Mouse (Mus musculus): Measurements from ENCODE around the gene Btaf1. TPM values are rescaled to one million over a fixed set of nuclear protein-coding genes. Genes with fewer than 3 reads are reported as not detected.
A peak's percentile ranks its signal among the peaks of the same experiment; 100 is the strongest.

Gene Btaf1
- total and polyA plus RNA-seq, 3 experiments: 31.9 to 43.2 (median 38.3) TPM

DNA sequence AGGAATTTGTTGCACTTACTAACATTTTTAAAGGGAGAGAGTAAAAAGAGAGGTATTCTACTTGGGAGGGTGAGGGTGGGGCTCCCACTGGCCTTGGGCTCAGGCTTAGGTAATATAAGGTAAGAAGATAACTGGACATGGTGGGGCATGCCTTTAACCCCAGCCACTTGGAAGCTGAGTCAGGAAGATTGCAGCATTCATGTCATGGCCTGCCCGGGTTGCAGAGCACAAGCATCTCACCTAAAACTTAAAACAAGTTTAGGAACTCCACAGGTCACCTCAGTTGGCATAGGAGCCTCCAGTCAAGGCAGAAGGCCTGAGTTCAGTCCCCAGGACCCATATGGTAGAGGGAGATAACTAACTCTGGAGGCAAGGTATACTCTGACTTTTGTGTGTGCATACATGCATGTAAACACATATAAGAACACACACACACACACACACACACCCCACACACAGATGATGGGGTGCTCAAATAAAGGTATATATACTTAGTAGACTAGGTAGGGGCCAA, 8.9 kb upstream of the Btaf1 start:
- Histone ChIP-seq H3K4me2 (ENCODE audit: insufficient read depth, low read depth, poor library complexity, severe bottlenecking) (no peak overlapping the region), H3K9me3 (replicated peaks; ENCODE audit: low read length) (no peaks in the 10 kb centered on the region), H3K36me3 (replicated peaks in 1 of 2; ENCODE audit: control insufficient read depth in 1 of 2, insufficient read depth in 1 of 2, low read length in 1 of 2) (no peaks in the 10 kb centered on the region), H3K4me1 (ENCODE audit: control insufficient read depth in 1 of 2, insufficient read depth in 2 of 2) (peaks cover 4 to 5% of the 10 kb centered on the region in 2 experiments; a peak in 3 of 4 replicates), H3K4me3 (replicated peaks in 1 of 3; ENCODE audit: low read depth in 2 of 3, low read length in 2 of 3, poor library complexity in 1 of 3) (no peak overlapping the region), H3K27me3 (replicated peaks) (peaks cover 9% of the 10 kb centered on the region), H3K79me2 (replicated peaks; ENCODE audit: control insufficient read depth, extremely low read depth, insufficient read depth, poor library complexity, severe bottlenecking) (no peaks in the 10 kb centered on the region), H3K27ac (ENCODE audit: insufficient read depth, low read depth) (no peak overlapping the region), H3K9ac (ENCODE audit: insufficient read depth, low read depth) (no peak overlapping the region)
- DNase-seq (ENCODE audit: extremely low read depth): no peak
- TF ChIP-seq POLR2AphosphoS2 (IDR thresholded peaks at IDR 0.05; ENCODE audit: low read depth, low read length) (no peak), MAFK (IDR thresholded peaks at IDR 0.05; ENCODE audit: insufficient replicate concordance, low read length) (0 out of 2 replicates have a peak, but pooled peaks have one; percentile 11), USF2 (conservative IDR thresholded peaks at IDR 0.05; ENCODE audit: low read depth, low read length) (no peak)
- dilution Hi-C loops (cut with MboI; ENCODE audit: extremely low pct_ligation_motif_present, extremely low pct_unique_long_range_greater_than_20kb, low sequenced_read_pairs) (no loop called here), in situ Hi-C loops (cut with MboI; ENCODE audit: low pct_ligation_motif_present, low pct_unique_long_range_greater_than_20kb, low sequenced_read_pairs) (loop anchor here (5.0 to 25.0 kb wide), 2 partner anchors 100 to 305 kb away; no protein-coding TSS in a partner anchor)

DNA sequence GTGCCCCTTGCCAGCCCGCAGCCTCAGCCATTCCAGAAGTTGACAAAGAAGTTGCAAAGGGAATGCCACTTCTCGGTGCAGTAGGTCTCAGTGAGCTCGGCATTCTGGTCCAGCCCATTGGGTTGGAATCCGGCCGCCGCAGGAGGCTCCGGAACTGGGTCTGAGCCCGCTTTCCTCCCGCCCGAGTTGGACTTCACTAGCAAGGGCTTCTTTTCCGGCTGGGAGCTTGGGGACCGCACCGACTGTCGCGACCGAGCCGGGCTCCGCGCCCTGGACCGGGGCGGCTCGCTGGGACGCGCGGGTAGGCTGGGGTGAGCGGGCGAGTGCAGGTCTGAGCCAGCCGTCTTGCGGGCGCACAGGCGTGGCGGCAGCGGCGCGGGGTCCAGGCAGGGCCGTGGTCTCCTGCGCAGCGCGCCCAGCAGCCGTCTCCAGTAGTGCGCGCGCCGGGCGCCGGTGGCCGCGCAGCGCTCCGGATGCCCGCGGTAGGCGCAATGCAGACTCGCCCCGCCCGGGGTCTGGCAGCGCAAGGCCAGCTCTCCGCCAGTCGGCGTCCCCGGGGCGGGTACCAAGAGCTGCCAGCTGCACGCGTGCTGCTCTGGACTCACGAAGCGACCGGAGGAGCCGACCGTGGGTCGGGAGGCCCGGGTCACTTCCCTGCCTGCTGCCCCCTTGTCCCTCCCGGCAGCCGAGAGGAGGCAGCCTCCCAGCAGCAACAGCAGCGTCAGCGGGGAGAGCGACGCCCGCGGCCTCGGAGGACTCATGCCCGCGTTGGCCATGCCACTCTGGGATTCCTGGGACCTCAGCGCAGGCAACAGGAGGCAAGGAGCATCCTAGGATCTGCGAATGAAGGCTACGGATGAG, 7.2 kb upstream of the Btaf1 start:
- dilution Hi-C loops (cut with MboI; ENCODE audit: extremely low pct_ligation_motif_present, extremely low pct_unique_long_range_greater_than_20kb, low sequenced_read_pairs): no loop called here
- Histone ChIP-seq H3K36me3 (replicated peaks in 1 of 2; ENCODE audit: control insufficient read depth in 1 of 2, insufficient read depth in 1 of 2, low read length in 1 of 2) (no peaks in the 10 kb centered on the region), H3K4me3 (replicated peaks in 1 of 3; ENCODE audit: low read depth in 2 of 3, low read length in 2 of 3, poor library complexity in 1 of 3) (peak overlapping the region; percentile 55 to 88 (median 57)), H3K4me2 (ENCODE audit: insufficient read depth, low read depth, poor library complexity, severe bottlenecking) (peak overlapping the region; percentile 17), H3K4me1 (ENCODE audit: control insufficient read depth in 1 of 2, insufficient read depth in 2 of 2) (peaks cover 2 to 4% of the 10 kb centered on the region in 2 experiments; a peak in 3 of 4 replicates), H3K9ac (ENCODE audit: insufficient read depth, low read depth) (peak overlapping the region; percentile 83), H3K27me3 (replicated peaks) (peaks cover 7% of the 10 kb centered on the region), H3K9me3 (replicated peaks; ENCODE audit: low read length) (no peaks in the 10 kb centered on the region), H3K27ac (ENCODE audit: insufficient read depth, low read depth) (no peak overlapping the region), H3K79me2 (replicated peaks; ENCODE audit: control insufficient read depth, extremely low read depth, insufficient read depth, poor library complexity, severe bottlenecking) (no peaks in the 10 kb centered on the region)
- in situ Hi-C loops (cut with MboI; ENCODE audit: low pct_ligation_motif_present, low pct_unique_long_range_greater_than_20kb, low sequenced_read_pairs): loop anchor here (5.0 to 25.0 kb wide), 2 partner anchors 101 to 306 kb away; no protein-coding TSS in a partner anchor
- TF ChIP-seq NELFE (IDR thresholded peaks at IDR 0.05; ENCODE audit: low read depth, low read length): 0 out of 2 replicates have a peak, but pooled peaks have one; percentile 22
- no peak for TF ChIP-seq USF1 (IDR thresholded peaks at IDR 0.05; ENCODE audit: low read depth, low read length)
- TF ChIP-seq MXI1 (IDR thresholded peaks at IDR 0.05; ENCODE audit: low read depth, low read length): peak; percentile 40
- no peak for TF ChIP-seq MAFK (IDR thresholded peaks at IDR 0.05; ENCODE audit: insufficient replicate concordance, low read length)
- TF ChIP-seq MEF2A (IDR thresholded peaks at IDR 0.05; ENCODE audit: borderline replicate concordance, low read depth, low read length): no peak
- peak; percentile 46; the same call in 1 of the 2 replicates for TF ChIP-seq BHLHE40 (IDR thresholded peaks at IDR 0.05; ENCODE audit: low read depth, low read length)
- peak; percentile 18; the same call in 1 of the 2 replicates for TF ChIP-seq IRF4 (IDR thresholded peaks at IDR 0.05; ENCODE audit: low read depth, low read length)
- no peak for TF ChIP-seq ZNF384 (IDR thresholded peaks at IDR 0.05; ENCODE audit: low read depth, low read length)
- no peak for TF ChIP-seq TBP (conservative IDR thresholded peaks at IDR 0.05; ENCODE audit: low read depth, low read length)
- TF ChIP-seq CTCF (conservative IDR thresholded peaks at IDR 0.05 in 1 of 2, IDR thresholded peaks at IDR 0.05 in 1 of 2; ENCODE audit: low read depth in 2 of 2, low read length in 2 of 2): peak in 1 of 2 experiments; percentile 42; a peak in 2 of 4 replicates
- no peak; the same call in 1 of the 2 replicates for TF ChIP-seq ZMIZ1 (IDR thresholded peaks at IDR 0.05; ENCODE audit: low read depth, low read length)
- TF ChIP-seq SMC3 (IDR thresholded peaks at IDR 0.05; ENCODE audit: low read depth, low read length): no peak
- no peak for TF ChIP-seq POLR2A (IDR thresholded peaks at IDR 0.05; ENCODE audit: low read depth, low read length)
- no peak for TF ChIP-seq CHD2 (IDR thresholded peaks at IDR 0.05; ENCODE audit: low read length)
- TF ChIP-seq ZC3H11A (IDR thresholded peaks at IDR 0.05; ENCODE audit: low read depth, low read length): no peak
- no peak; the same call in 1 of the 2 replicates for TF ChIP-seq TCF12 (IDR thresholded peaks at IDR 0.05; ENCODE audit: low read depth, low read length)
- peak; percentile 42; the same call in 1 of the 2 replicates for TF ChIP-seq HCFC1 (IDR thresholded peaks at IDR 0.05; ENCODE audit: low read depth, low read length)
- TF ChIP-seq MAX (IDR thresholded peaks at IDR 0.05; ENCODE audit: low read length): no peak
- peak; percentile 40; the same call in 1 of the 2 replicates for TF ChIP-seq ELF1 (IDR thresholded peaks at IDR 0.05; ENCODE audit: low read depth, low read length)
- peak; percentile 58 for TF ChIP-seq NRF1 (IDR thresholded peaks at IDR 0.05; ENCODE audit: low read depth, low read length)
- peak; percentile 97 for TF ChIP-seq UBTF (IDR thresholded peaks at IDR 0.05; ENCODE audit: low read depth, low read length)
- DNase-seq (ENCODE audit: extremely low read depth): peak; percentile 24
